ENCODE assay signal across 20 mouse cellular contexts in the genomic region with DNA sequence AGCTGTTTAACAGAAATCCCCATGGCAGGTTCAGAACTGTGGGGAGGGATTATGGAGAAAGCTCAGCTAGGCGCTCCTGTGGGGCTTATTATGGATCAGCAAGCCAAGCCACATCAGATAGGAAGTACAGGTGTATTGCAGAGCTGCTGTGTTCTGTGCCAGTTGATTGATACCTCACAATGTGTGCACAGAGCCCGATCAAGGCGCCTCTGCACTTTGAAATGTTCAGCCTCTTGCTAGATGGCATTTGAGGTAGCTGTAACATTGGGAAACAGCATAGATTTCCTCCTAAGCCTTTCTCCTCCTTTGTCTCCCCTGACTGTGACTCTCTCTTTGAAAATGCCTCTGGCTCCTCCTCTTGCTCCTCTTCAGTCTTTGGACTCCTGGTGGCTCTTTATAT.
DNase-seq lines count a peak whose midpoint lies in the region; ATAC-seq lines count a peak whose summit lies in the region.
"Had no signal": no experiment of that assay in that cellular context is flagged by ENCODE, and none has a peak within 500 bp of the region (broad histone marks: within the 10 kb centered on the region; RNA-seq: fewer than 3 reads in every experiment).

No protein-coding gene starts in this region.

- H3K4me3 ChIP-seq in forebrain, embryonic 13.5 days: no peak overlapping the region
- H3K4me3 ChIP-seq in forebrain, embryonic 10.5 days: no peak overlapping the region
- H3K4me3 ChIP-seq in midbrain, embryonic 14.5 days (replicated peaks; ENCODE audit: low read depth, low read length): no peak overlapping the region
- H3K4me3 ChIP-seq in midbrain, embryonic 10.5 days: no peak overlapping the region
- H3K4me3 ChIP-seq: embryonic facial prominence, embryonic 12.5 days; gastrocnemius, adult 2 months; heart, embryonic 15.5 days had no signal

- WGBS in forebrain, embryonic 13.5 days: 29% methylated on average over 3 of the region's 3 CpGs
- WGBS in forebrain, embryonic 10.5 days: 61% methylated on average over 3 of the region's 3 CpGs
- WGBS in midbrain, embryonic 14.5 days: 31% methylated on average over 3 of the region's 3 CpGs
- WGBS in midbrain, embryonic 10.5 days: 67% methylated on average over 3 of the region's 3 CpGs

- no peaks in the 10 kb centered on the region for H3K36me3 ChIP-seq in forebrain, embryonic 13.5 days (ENCODE audit: poor library complexity, severe bottlenecking)
- no peaks in the 10 kb centered on the region for H3K36me3 ChIP-seq in forebrain, embryonic 10.5 days (replicated peaks)
- H3K36me3 ChIP-seq in midbrain, embryonic 14.5 days (ENCODE audit: control insufficient read depth, insufficient read depth, low read length): no peaks in the 10 kb centered on the region
- H3K36me3 ChIP-seq in midbrain, embryonic 10.5 days: no peaks in the 10 kb centered on the region
- H3K36me3 ChIP-seq: embryonic facial prominence, embryonic 12.5 days; heart, embryonic 15.5 days had no signal

- no peak overlapping the region for H3K9ac ChIP-seq in forebrain, embryonic 13.5 days
- H3K9ac ChIP-seq in midbrain, embryonic 14.5 days (replicated peaks; ENCODE audit: low read length): no peak overlapping the region
- H3K9ac ChIP-seq: embryonic facial prominence, embryonic 12.5 days; heart, embryonic 15.5 days; hindbrain, embryonic 14.5 days had no signal

- no peak overlapping the region for H3K27ac ChIP-seq in forebrain, embryonic 13.5 days
- H3K27ac ChIP-seq in forebrain, embryonic 10.5 days: no peak overlapping the region
- no peak overlapping the region for H3K27ac ChIP-seq in midbrain, embryonic 14.5 days (replicated peaks; ENCODE audit: low read depth, low read length)
- no peak overlapping the region for H3K27ac ChIP-seq in midbrain, embryonic 10.5 days (replicated peaks)
- H3K27ac ChIP-seq: embryonic facial prominence, embryonic 12.5 days; gastrocnemius, adult 2 months; heart, embryonic 15.5 days; hindbrain, embryonic 14.5 days had no signal

- no peak overlapping the region for H3K4me2 ChIP-seq in forebrain, embryonic 13.5 days
- no peak overlapping the region for H3K4me2 ChIP-seq in midbrain, embryonic 14.5 days (ENCODE audit: low read length)
- H3K4me2 ChIP-seq: embryonic facial prominence, embryonic 12.5 days; heart, embryonic 11.5 days; heart, embryonic 15.5 days; hindbrain, embryonic 14.5 days had no signal

- no peak for DNase-seq in forebrain, embryonic 10.5 days (ENCODE audit: extremely low spot score, low spot score)
- peak; percentile 21 for DNase-seq in midbrain, embryonic 14.5 days
- DNase-seq in midbrain, embryonic 10.5 days (ENCODE audit: low spot score): no peak
- DNase-seq in brain, adult 2 months (ENCODE audit: low read depth, low spot score): peak; percentile 5
- DNase-seq in fat pad, adult 2 months (ENCODE audit: extremely low read depth, low read depth, low spot score): peak; percentile 33
- no peak for DNase-seq in embryo, embryonic 11 days
- DNase-seq in thymus, postnatal 14 days: no peak
- DNase-seq: adrenal gland, postnatal 14 days; cerebellum, adult 2 months; cerebellum, postnatal 10 days; gastrocnemius, adult 2 months; gastrocnemius, postnatal 25 days had no signal

- no peaks in the 10 kb centered on the region for H3K27me3 ChIP-seq in forebrain, embryonic 13.5 days
- no peaks in the 10 kb centered on the region for H3K27me3 ChIP-seq in forebrain, embryonic 10.5 days (ENCODE audit: poor library complexity, severe bottlenecking)
- no peaks in the 10 kb centered on the region for H3K27me3 ChIP-seq in midbrain, embryonic 14.5 days (ENCODE audit: control insufficient read depth, insufficient read depth, low read length)
- H3K27me3 ChIP-seq in midbrain, embryonic 10.5 days (ENCODE audit: low read depth, poor library complexity, severe bottlenecking): no peaks in the 10 kb centered on the region
- H3K27me3 ChIP-seq: embryonic facial prominence, embryonic 12.5 days; heart, embryonic 15.5 days; Patski had no signal

- peak; percentile 37; the same call in 1 of the 2 replicates for ATAC-seq in forebrain, embryonic 13.5 days
- no peak for ATAC-seq in midbrain, embryonic 14.5 days (ENCODE audit: low FRiP score, low TSS enrichment)
- ATAC-seq: activated CD4-positive, CD25-positive, alpha-beta regulatory T cell, adult 4 months; intestine, embryonic 16.5 days; Patski had no signal

- no peaks in the 10 kb centered on the region for H3K4me1 ChIP-seq in forebrain, embryonic 13.5 days
- H3K4me1 ChIP-seq in forebrain, embryonic 10.5 days: peaks cover 7% of the 10 kb centered on the region
- H3K4me1 ChIP-seq in midbrain, embryonic 14.5 days (ENCODE audit: control insufficient read depth, insufficient read depth, low read length): no peaks in the 10 kb centered on the region
- H3K4me1 ChIP-seq in midbrain, embryonic 10.5 days: peaks cover 7% of the 10 kb centered on the region
- H3K4me1 ChIP-seq: heart, embryonic 15.5 days had no signal

- H3K9me3 ChIP-seq in forebrain, embryonic 13.5 days (replicated peaks): no peaks in the 10 kb centered on the region
- H3K9me3 ChIP-seq in forebrain, embryonic 10.5 days: no peaks in the 10 kb centered on the region
- H3K9me3 ChIP-seq in midbrain, embryonic 14.5 days (ENCODE audit: control insufficient read depth, low read length): no peaks in the 10 kb centered on the region
- H3K9me3 ChIP-seq in midbrain, embryonic 10.5 days (replicated peaks): no peaks in the 10 kb centered on the region
- H3K9me3 ChIP-seq: embryonic facial prominence, embryonic 12.5 days; heart, embryonic 15.5 days had no signal

Comparison
In these comparisons a context has a peak if more than half of its experiments do, and no peak if none do; other contexts are left out.
1. DNase-seq: peak in midbrain, embryonic 14.5 days (single experiment), brain, adult 2 months (single experiment) and fat pad, adult 2 months (single experiment); none in forebrain, embryonic 10.5 days (single experiment), midbrain, embryonic 10.5 days (single experiment), embryo, embryonic 11 days (single experiment) and thymus, postnatal 14 days (single experiment).